Mouse (Mus musculus) myocyte (in vitro differentiated cells): Measurements from ENCODE around the gene Schip1.

ENCODE experiments used
- CEBPB ChIP-seq: IDR thresholded peaks from 2 replicates; pipeline ENCODE4 v1.6.1; 2011; ENCODE audit warnings: mild to moderate bottlenecking, moderate library complexity; ENCODE audit not compliant: poor library complexity, insufficient read depth, severe bottlenecking
- E2F4 ChIP-seq: IDR thresholded peaks from one replicate; pipeline ENCODE4 v1.6.1; 2011; ENCODE audit warnings: mild to moderate bottlenecking, control low read depth, moderate library complexity; ENCODE audit not compliant: insufficient read depth
- MAX ChIP-seq: IDR thresholded peaks from one replicate; pipeline ENCODE4 v1.6.1; 2011; ENCODE audit warnings: low read depth, mild to moderate bottlenecking, control low read depth
- MYOD1 ChIP-seq, 3 experiments: IDR thresholded peaks; one replicate each; pipeline ENCODE4 v1.6.1; 2011; ENCODE audit warnings: control low read depth in 2 of 3, low read depth in 2 of 3, mild to moderate bottlenecking in 2 of 3, moderate library complexity in 1 of 3; ENCODE audit not compliant: insufficient read length in 2 of 3, control insufficient read depth in 1 of 3
- MYOG ChIP-seq, 3 experiments: IDR thresholded peaks; one replicate each; pipeline ENCODE4 v1.6.1; 2011; ENCODE audit warnings: control low read depth in 2 of 3, low read depth in 2 of 3, mild to moderate bottlenecking in 2 of 3; ENCODE audit not compliant: insufficient read length in 2 of 3, control insufficient read depth in 1 of 3, insufficient read depth in 1 of 3
- POLR2A ChIP-seq: IDR thresholded peaks from one replicate; pipeline ENCODE4 v1.6.1; 2011; ENCODE audit warnings: low read depth, mild to moderate bottlenecking, control low read depth, moderate library complexity; ENCODE audit not compliant: insufficient read length
- POLR2AphosphoS2 ChIP-seq: IDR thresholded peaks from one replicate; pipeline ENCODE4 v1.6.1; 2011; ENCODE audit warnings: low read depth, control low read depth; ENCODE audit not compliant: insufficient read length
- REST ChIP-seq: IDR thresholded peaks from one replicate; pipeline ENCODE4 v1.6.1; 2011; ENCODE audit warnings: mild to moderate bottlenecking, control low read depth, moderate library complexity; ENCODE audit not compliant: insufficient read depth, insufficient read length
- SRF ChIP-seq: IDR thresholded peaks from one replicate; pipeline ENCODE4 v1.6.1; 2011; ENCODE audit warnings: low read depth; ENCODE audit not compliant: control insufficient read depth, insufficient read length
- TCF12 ChIP-seq: IDR thresholded peaks from one replicate; pipeline ENCODE4 v1.6.1; 2011; ENCODE audit warnings: mild to moderate bottlenecking, control low read depth; ENCODE audit not compliant: poor library complexity, insufficient read depth, severe bottlenecking
- USF1 ChIP-seq: IDR thresholded peaks from one replicate; pipeline ENCODE4 v1.6.1; 2011; ENCODE audit warnings: low read depth, mild to moderate bottlenecking, control low read depth, moderate library complexity

GRCm38 (mm10) chr3:68496513-68496912, 431.9 kb downstream of the Schip1 start:
- TF ChIP-seq MYOG (IDR thresholded peaks at IDR 0.05; ENCODE audit: control insufficient read depth in 1 of 3, insufficient read depth in 1 of 3, insufficient read length in 2 of 3, low read depth in 2 of 3) (no peak), E2F4 (no peak), POLR2A (no peak), TCF12 (no peak), POLR2AphosphoS2 (no peak), USF1 (no peak), SRF (no peak), MYOD1 (IDR thresholded peaks at IDR 0.05; ENCODE audit: control insufficient read depth in 1 of 3, insufficient read length in 2 of 3, low read depth in 2 of 3) (no peak), MAX (no peak), CEBPB (no peak), REST (no peak)
